Mouse (Mus musculus): ENCODE results near the gene Ifna15.
"Not testable (repeated sequence)": the region's sequence is repeated elsewhere in the genome, so short reads cannot be mapped to it uniquely, and the experiment has no call there.

Ifna15 gene

GRCm38 (mm10) chr4:88558145-88558544 lies at the start of gene Ifna15:
Gene Ifna15, minus strand, starts transcription at chr4:88558245.
- not testable (repeated sequence) for DNase-seq (ENCODE audit: low spot score)

DNA sequence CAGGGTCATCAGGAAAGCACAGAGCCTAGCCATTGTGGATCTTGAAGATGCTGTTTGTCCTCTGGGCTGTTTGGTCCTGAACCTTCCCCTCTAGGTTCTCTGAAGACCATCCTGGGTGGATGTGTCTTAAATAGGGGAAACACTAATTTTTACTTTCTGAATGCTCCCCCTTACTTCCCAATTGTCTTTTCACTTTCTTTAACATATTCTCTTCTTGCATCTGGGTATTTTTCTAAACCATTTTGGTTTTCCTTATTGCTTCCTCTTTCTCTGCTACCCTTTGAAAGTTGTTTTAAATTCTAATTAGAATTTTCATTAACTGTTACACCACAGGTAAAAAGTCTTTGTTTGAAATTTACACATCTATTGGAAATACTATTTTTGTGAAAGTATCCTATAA lies 45.2 kb upstream of the Ifna15 start, which contains the start of gene Ifna12:
Ifna12 (minus strand) TSS at position 101 of the 400 bp plus-strand sequence.
- DNase-seq (ENCODE audit: low spot score) = no peak

- DNase-seq (ENCODE audit: low spot score) = no peak
Measured at GRCm38 (mm10) chr4:88592285-88592684, 34.2 kb upstream of the Ifna15 start, which contains the start of gene Ifna9. Gene Ifna9, minus strand, starts transcription at chr4:88592385.

DNA sequence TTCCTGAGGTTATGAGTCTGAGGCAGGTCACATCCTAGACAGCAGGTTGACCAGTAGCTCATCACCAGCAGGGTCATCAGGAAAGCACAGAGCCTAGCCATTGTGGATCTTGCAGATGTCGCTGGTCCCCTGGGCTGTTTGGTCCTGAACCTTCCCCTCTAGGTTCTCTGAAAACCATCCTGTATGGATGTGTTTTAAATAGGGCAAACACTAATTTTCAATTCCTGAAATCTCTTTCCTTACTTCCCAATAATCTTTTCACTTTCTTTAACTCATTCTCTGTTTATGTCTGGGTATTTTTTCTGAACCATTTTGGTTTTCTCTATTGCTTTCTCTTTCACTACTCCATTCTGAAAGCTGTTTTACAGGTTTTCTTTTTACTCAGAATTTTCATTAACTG lies 13.7 kb upstream of the Ifna15 start, which contains the start of gene Ifna14:
Ifna14 (minus strand) TSS at position 101 of the 400 bp plus-strand sequence.
- DNase-seq (ENCODE audit: low spot score) = no peak

DNA sequence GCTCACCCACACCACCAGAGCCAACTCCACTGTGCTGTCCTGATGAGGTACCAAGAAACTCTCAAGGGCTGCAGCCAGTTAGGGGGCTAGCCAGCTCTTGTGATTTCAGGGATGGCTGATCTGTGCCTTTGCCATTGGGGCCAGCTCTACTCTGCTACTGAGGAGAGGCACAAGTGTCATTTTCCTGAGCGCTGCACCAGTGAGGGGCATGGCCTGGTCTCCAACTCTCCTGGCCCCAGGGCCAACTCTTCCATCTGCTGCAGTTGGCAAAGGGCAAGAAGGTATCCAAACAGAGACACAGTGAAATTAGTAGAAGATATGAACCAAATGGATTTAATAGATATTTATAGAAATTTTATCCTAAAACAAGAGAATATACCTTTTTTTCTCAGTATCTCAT lies 3.7 kb upstream of the Ifna15 start:
- no peak for DNase-seq (ENCODE audit: low spot score)

DNA sequence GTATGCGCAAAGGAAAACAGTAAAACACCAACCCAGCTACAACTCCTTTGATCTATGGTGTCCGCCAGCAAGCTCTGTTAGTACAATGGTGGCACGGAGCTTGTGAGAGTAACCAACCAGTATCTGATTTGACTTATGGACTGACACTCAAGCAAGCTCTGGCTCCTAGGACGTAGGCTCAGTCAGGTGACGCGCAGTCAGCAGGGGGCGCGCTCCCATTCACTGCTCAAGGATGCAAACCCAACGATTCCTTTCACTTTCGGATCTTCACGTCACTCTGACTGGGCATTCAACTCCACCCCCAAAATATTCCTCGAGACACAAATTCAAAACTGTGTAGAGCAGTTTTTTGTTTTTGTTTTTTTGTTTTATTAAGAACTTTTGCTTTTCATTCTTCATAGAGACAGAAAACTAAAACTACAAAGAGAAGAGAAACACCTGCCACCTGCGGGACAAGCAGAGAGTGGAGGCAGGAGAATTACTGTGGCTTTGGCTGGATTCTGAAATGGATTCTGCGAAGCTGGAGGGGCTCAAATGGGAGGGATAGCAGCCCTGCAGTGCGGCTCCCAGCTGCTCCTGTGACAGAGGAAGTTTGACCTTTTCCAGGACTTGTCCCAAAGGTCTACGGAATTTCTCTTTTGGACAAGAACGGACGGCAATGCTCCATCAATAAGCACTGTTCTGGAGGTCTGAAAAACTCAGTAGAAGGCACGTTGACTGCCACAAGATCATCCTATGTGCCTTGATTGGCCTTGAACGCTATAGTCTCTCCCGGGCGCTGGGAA lies 7.7 kb downstream of the Ifna15 start:
- peak; percentile 62 for DNase-seq (ENCODE audit: low spot score)

DNA sequence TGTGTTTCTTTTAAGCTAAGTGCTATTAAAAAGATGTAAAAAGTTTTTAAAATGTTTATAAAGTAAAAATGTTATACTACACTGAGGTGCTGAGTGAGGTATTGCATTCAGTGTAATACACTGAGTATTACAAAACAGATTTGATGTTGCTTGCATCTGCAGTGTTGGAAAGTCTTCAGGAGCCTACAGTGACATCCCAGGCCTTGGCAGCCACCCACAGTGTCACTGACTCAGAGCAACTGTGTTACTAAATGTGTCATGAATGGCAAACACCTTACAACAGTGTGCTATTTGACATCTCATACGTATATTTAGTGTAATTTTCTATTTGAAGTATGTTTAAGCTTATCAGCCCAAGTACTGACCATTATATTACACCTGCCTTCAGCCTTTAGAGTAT lies 10.1 kb downstream of the Ifna15 start:
- no peak for DNase-seq (ENCODE audit: low spot score)

DNA sequence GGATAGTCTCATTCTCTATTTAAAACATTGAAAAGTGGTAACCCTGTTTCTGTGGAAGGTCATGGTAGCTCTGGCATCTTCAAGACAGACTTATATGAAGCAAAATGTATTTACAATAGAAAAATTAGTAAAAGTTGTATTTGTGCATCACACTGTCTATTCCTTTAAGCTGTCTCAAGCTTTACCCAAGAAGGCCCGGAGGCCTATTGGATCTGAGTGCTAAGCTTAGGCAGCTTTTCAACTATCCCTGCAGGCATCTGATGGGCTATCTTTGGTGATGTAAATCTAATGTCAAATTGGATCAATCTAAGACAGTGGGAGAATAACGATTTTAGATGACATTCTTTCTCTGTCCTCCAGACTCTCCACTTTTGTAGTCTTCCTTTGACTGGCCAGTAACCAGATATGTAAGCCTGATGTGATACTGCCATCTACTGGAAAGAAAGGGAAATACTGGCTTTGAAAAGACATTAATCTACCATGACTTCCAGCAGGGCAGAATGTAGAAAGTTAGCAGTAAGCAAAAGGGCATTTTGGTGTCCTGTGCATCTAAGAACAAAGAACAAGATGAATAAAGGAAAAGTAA lies 14.3 kb downstream of the Ifna15 start:
- DNase-seq (ENCODE audit: low spot score) = peak; percentile 84

- peak; percentile 26 for DNase-seq (ENCODE audit: low spot score)
Measured at GRCm38 (mm10) chr4:88537328-88537727, 20.7 kb downstream of the Ifna15 start.

GRCm38 (mm10) chr4:88536640-88537039 lies 21.4 kb downstream of the Ifna15 start:
- DNase-seq (ENCODE audit: low spot score) = no peak

- DNase-seq (ENCODE audit: low spot score) = no peak
Measured at GRCm38 (mm10) chr4:88535742-88536141, 22.3 kb downstream of the Ifna15 start.

DNA sequence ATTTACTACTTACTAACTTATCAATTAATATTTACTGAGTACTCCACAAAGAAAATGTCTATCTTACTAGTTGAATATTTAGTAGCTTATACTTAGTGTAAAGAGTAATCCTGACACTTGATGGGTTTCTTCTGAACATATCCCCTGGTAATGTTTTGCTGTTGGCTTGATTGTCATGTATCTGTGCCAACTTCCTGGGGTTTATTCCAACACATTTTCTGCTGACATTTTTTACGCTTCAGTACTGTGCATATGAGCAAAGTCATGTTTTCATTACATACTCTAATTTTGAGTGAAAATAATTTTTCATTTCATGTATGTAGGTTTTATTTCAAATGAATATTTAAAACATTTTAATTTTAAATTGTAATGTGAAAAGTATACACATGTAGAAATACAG lies 23.1 kb downstream of the Ifna15 start:
- no peak for DNase-seq (ENCODE audit: low spot score)

DNA sequence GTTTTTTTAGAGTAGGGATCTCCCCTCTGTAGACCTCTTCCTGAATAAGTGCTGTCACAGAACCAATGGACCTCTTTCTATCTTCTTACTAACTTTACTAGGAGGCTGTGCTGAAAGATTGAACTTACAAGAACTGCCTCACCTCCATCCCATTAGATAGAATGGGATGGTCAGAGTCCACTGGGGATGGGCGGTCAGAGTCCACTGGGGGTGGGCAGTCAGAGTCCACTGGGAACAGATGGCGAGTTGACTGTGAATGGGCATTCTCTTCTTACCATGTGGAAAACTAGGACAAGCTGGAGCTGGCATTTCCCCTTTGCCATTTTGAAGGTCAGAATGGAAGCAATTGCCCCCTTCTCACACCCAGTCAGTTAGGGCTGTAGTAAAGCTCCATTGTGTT lies 24.5 kb downstream of the Ifna15 start:
- no peak for DNase-seq (ENCODE audit: low spot score)

GRCm38 (mm10) chr4:88530892-88531291 lies 27.2 kb downstream of the Ifna15 start:
- DNase-seq (ENCODE audit: low spot score) = no peak

DNA sequence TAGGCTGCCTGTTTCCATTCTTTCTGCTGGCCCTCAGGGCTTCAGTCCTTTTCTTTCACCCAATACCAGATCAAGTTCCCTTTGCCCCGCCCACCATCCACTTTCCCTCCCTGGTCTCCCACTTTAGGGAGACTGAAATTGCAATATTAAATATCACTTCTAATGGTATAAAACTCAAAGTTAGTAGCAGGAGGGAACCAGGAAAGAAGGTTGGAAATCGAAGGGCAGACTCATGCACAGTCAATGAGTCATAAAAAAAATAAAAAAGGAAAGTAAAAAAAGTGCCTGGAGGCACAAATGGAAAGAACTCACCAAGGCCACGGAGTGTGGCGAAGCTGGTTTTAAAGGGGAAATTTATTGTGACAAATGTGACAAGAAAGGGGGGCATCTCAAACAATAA lies 27.8 kb downstream of the Ifna15 start:
- no peak for DNase-seq (ENCODE audit: low spot score)

- no peak for DNase-seq (ENCODE audit: low spot score)
Measured at GRCm38 (mm10) chr4:88526379-88527049, 31.5 kb downstream of the Ifna15 start.

GRCm38 (mm10) chr4:88525393-88525792 lies 32.7 kb downstream of the Ifna15 start:
- DNase-seq (ENCODE audit: low spot score) = no peak

DNA sequence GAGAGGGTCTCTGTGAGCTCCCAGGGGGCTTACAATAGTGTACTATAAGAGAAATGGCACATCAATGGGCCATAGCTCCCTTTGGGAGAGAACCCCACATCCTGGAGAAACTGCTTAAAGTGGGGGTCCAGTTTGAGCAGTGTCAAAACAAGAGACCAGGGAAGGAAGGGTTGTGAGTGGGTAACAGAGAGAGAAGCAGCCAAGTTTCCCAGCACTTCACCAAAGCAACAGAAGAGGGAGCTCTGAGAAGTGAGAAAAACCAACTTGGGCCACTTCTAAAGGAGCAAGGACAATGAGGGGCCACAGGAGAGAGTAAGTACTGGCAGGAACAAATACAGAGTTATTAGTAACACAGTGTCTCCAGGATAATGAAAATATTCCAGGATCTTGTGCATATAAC lies 34.8 kb downstream of the Ifna15 start:
- DNase-seq (ENCODE audit: low spot score) = no peak

GRCm38 (mm10) chr4:88522674-88523073 lies 35.4 kb downstream of the Ifna15 start, which contains the start of gene Ifnb1:
Gene Ifnb1, minus strand, starts transcription at chr4:88522774.
- DNase-seq (ENCODE audit: low spot score) = no peak

- DNase-seq (ENCODE audit: low spot score) = no peak
Measured at GRCm38 (mm10) chr4:88517957-88518356, 40.1 kb downstream of the Ifna15 start.

DNA sequence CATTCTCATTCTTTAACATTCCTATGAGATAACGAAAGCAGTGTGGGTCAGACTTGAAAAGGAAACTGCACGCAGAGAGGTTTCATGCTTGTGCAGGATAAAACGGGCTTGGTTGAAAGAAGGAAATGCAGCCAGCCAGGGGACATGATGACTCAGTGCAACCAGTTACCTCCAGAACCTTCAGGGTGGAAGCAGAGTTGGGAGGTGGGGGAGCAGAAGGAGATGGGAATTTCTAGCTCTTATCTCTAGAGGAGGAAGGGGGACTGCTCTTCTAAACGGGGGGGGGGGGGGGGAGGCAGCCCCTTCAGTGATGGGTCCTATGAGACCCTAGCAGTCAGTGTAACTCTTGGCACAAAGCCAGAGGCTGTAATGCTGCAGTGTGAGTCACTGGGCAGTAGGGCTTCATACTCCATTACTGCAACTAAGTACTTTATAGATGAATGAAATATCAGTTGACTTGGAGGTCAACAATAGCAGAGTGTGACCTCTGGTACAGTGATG lies 42.3 kb downstream of the Ifna15 start:
- DNase-seq (ENCODE audit: low spot score) = no peak

DNA sequence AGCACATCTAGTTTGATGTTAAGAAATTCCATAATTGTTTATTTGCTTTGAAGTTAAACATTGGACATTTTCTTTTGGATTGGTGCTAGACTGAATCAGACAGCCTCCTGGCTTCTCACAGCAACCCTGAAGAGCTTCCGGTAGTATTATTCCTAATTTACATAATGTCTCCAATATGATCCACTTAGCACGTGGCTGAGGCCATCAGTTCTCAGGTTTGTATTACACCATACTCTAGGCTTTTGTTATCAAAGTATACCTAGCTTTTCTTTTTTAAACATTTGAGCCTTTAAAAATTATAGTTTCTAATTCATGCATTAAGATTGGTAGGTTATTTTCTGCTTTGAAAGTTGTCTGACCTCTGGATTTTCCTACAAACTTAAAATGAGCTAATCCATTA lies 42.8 kb downstream of the Ifna15 start:
- DNase-seq (ENCODE audit: low spot score) = no peak

DNA sequence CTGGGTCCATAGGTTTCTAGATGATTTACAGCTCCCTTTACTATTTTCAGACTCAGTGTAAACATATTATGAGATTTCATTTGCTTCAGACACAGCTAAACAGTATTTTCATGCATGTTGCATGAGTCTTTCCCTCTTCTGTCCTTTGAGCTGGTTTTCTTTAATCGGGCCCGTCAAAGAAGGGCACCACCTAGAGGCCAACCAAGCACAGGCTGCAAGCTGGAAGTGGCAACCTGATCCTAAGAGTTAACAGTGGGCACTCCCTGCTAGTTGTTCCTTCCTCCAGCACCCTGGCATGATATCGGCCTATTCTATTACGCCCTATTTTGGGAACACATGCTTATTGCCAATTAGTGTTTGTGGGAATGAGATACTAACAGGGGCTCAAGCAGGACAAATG lies 43.6 kb downstream of the Ifna15 start:
- peak; percentile 29 for DNase-seq (ENCODE audit: low spot score)

All from layer of hippocampus, adult 9-10 months (tissue).